Mouse (Mus musculus) stomach, postnatal 0 days (tissue): ENCODE measurements around the gene Grin2a. TPM values are rescaled to one million over a fixed set of nuclear protein-coding genes. Genes with fewer than 3 reads are reported as not detected.

Experiments
- ATAC-seq: fragments of 200-750 bp; cut with Nextera tagmentation; 2 replicates; pipeline ENCODE4 v1.8.0; 2017; ENCODE audit not compliant: low FRiP score, low TSS enrichment
- DNase-seq: peaks from one replicate; pipeline ENCODE4 v3.0.0-alpha.2; 2016; ENCODE audit warnings: low spot score
- H3K27ac ChIP-seq: fragments of 300-500 bp; sonication (generic); replicated peaks from 2 replicates; pipeline ENCODE4 v1.5.1; 2014; ENCODE audit warnings: mild to moderate bottlenecking, control low read depth
- H3K27me3 ChIP-seq: fragments of 300-500 bp; sonication (generic); 2 replicates; pipeline ENCODE4 v1.6.1; 2014; ENCODE audit warnings: low read length; ENCODE audit not compliant: control insufficient read depth, insufficient read depth
- H3K36me3 ChIP-seq: fragments of 300-500 bp; sonication (generic); 2 replicates; pipeline ENCODE4 v1.6.1; 2014; ENCODE audit warnings: low read length, mixed read lengths; ENCODE audit not compliant: control insufficient read depth, insufficient read depth
- H3K4me1 ChIP-seq: fragments of 300-500 bp; sonication (generic); replicated peaks from 2 replicates; pipeline ENCODE4 v1.6.1; 2014; ENCODE audit warnings: antibody characterized with exemption; ENCODE audit not compliant: control insufficient read depth, insufficient read depth
- H3K4me2 ChIP-seq: fragments of 300-500 bp; sonication (generic); replicated peaks from 2 replicates; pipeline ENCODE4 v1.6.1; 2014; ENCODE audit warnings: low read depth, mild to moderate bottlenecking, control low read depth, moderate library complexity
- H3K4me3 ChIP-seq: fragments of 300-500 bp; sonication (generic); 2 replicates; pipeline ENCODE4 v1.5.1; 2014; ENCODE audit warnings: low read depth, low read length, control low read depth
- H3K9ac ChIP-seq: fragments of 300-500 bp; sonication (generic); 2 replicates; pipeline ENCODE4 v1.6.1; 2014; ENCODE audit warnings: mild to moderate bottlenecking, low read length, control low read depth, mixed read lengths
- H3K9me3 ChIP-seq: fragments of 300-500 bp; sonication (generic); 2 replicates; pipeline ENCODE4 v1.6.1; 2016; ENCODE audit warnings: low read length; ENCODE audit not compliant: control insufficient read depth
- CTCF ChIP-seq: IDR thresholded peaks from 2 replicates; pipeline ENCODE4 v1.5.1; 2016; ENCODE audit warnings: antibody characterized with exemption, low read depth, mild to moderate bottlenecking, moderate library complexity
- EP300 ChIP-seq: optimal IDR thresholded peaks from 2 replicates; pipeline ENCODE3; 2016; ENCODE audit warnings: antibody characterized with exemption
- WGBS: fragments of 180-500 bp; shearing (Covaris S2); extraction: QIAGEN DNeasy Blood & Tissue Kit; methylation state at CpG from one replicate; pipeline ENCODE4 v1.1.7; 2014; 5-methylcytosine and 5-hydroxymethylcytosine counted together
- polyA plus RNA-seq: library from polyadenylated mRNA; unstranded; fragments of >200 nt; fragmentation: Nextera tagmentation; extraction: Ambion mirVana; gene quantifications from 2 replicates; pipeline ENCODE4 v1.2.1, GENCODE M21; 2015

The Grin2a gene
- polyA plus RNA-seq, 1 experiment from 2014 or later: not detected

DNA sequence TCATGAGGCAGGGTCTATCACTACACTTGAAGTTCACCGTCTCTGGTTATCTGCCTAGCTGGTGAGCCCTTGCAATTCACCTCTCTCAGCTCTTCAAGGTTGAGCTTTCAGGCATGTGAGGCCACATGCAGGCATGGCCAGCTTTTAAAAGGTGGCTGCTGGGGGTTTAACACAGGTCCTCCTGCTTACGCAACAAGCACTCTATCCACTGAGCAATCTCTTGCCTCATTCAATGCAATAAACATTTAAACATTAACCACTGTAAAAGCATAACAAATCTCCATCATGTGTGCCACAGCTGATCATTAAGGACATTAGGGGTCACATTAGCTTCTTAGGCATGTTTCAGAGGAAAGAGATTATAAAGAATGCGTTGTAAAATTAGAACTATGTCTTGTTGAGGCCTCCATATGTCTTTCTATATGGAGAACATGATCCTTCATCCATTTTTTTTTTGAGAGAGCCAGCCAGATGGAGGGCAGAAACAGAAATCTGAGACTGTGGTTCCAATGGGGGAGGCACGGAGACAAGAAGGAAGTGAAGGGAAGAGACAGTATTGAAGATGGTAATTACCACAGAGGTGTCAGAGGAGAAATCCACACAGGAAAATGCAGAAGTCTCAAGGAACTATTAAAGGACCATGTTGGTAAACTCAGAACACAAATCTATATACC lies 170.8 kb downstream of the Grin2a start:
- WGBS: 71% methylated on average over 4 of the region's 4 CpGs
- DNase-seq: no peak
- Histone ChIP-seq H3K9me3 (no peaks in the 10 kb centered on the region), H3K4me2 (no peak overlapping the region), H3K27ac (no peak overlapping the region), H3K36me3 (no peaks in the 10 kb centered on the region), H3K9ac (no peak overlapping the region), H3K27me3 (no peaks in the 10 kb centered on the region), H3K4me1 (no peaks in the 10 kb centered on the region), H3K4me3 (no peak overlapping the region)
- ATAC-seq: no peak
- TF ChIP-seq CTCF (no peak), EP300 (no peak)

DNA sequence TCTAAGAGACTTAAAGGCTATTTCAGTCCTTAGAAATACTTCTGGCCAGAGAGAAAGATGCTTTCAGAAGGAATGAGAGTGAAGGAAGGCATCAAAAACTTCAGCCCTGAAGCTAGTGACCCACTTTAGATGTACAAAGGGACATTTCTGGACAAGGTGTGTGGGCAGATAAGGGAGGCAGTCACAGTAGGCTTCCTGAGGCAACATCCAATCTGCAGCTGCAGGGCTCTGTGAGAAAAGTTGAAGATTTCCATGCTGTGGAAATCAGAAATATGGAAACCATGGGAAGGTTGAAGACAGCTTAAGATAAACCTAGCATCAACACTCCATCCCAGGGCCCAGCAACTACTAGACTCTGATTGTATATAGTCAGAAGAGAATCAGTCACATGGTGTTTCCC lies 171.7 kb downstream of the Grin2a start:
- no peaks in the 10 kb centered on the region for H3K4me1 ChIP-seq
- H3K27ac ChIP-seq: no peak overlapping the region
- no peak overlapping the region for H3K9ac ChIP-seq
- H3K27me3 ChIP-seq: no peaks in the 10 kb centered on the region
- H3K4me2 ChIP-seq: no peak overlapping the region
- TF ChIP-seq EP300 (no peak), CTCF (no peak)
- H3K36me3 ChIP-seq: no peaks in the 10 kb centered on the region
- no peak for ATAC-seq
- no peak for DNase-seq
- no peak overlapping the region for H3K4me3 ChIP-seq
- H3K9me3 ChIP-seq: no peaks in the 10 kb centered on the region

DNA sequence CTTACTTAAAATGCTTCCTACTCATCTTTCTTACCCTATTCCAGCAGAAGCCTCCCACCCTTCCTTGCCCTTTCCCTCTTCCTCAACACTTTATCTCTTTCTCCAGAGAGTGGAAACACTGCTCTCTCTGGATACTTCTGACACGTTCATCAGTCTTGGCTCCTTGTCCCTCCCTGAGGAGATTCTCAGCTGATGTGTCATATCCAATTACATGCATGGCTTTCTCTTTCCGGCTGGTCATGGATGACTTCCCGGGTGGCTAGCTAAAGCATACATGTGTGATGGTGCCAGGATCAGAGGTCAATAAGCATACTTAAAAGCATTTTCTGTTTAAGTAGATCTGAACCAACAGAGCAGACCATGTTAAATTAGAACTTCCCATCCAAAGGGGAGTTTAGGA lies 175.9 kb downstream of the Grin2a start:
- H3K9ac ChIP-seq: no peak overlapping the region
- TF ChIP-seq EP300 (no peak), CTCF (no peak)
- H3K4me1 ChIP-seq: no peaks in the 10 kb centered on the region
- no peaks in the 10 kb centered on the region for H3K36me3 ChIP-seq
- H3K9me3 ChIP-seq: no peaks in the 10 kb centered on the region
- no peaks in the 10 kb centered on the region for H3K27me3 ChIP-seq
- ATAC-seq (no peak), DNase-seq (no peak)
- H3K4me2 ChIP-seq: no peak overlapping the region
- WGBS: 59% methylated on average over 3 of the region's 3 CpGs
- H3K27ac ChIP-seq: no peak overlapping the region
- H3K4me3 ChIP-seq: no peak overlapping the region

DNA sequence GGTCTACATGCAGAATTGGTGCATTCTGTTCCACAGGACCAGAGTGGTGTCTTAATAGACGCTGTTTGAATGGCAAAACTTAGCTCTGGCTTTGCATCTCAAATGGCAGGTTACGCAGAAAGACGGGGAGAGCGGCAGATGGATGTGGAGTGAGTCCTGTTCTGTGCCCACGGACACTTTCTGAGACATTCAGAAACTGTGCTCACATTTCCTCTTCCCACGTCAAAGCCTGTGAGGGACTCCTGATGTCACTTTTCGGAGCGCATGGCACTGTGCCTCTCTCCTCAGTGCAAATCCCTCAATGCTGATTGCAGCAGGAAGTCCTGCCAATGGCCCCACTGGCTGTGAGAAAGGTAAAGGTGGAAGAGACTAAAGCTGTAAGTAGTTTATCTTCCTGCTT lies 194.0 kb downstream of the Grin2a start:
- WGBS: 80% methylated on average over 8 of the region's 8 CpGs
- Histone ChIP-seq H3K36me3 (no peaks in the 10 kb centered on the region), H3K4me2 (no peak overlapping the region), H3K27me3 (no peaks in the 10 kb centered on the region), H3K4me1 (no peaks in the 10 kb centered on the region), H3K9ac (no peak overlapping the region), H3K4me3 (no peak overlapping the region), H3K9me3 (no peaks in the 10 kb centered on the region), H3K27ac (no peak overlapping the region)
- DNase-seq (no peak), ATAC-seq (no peak)
- no peak for TF ChIP-seq CTCF
- TF ChIP-seq EP300: no peak

DNA sequence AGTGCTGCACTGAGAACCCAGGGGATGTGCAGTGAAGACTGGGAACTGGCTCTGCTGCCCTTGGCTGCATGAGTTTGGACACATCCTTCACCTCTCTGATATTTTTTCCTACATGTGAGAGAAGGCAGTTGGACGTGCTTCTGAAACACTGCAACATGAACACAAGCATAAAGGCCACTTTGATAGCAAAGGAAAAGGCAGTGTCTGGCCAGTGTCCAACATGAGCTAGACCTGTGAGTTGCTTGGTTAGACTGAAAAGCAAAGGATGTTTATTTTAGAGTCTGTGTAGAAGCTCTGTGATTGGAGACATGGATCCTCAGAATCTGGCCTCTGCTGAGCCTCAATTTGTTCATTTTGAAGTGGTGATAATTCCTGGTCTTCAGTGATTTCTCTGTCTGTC lies 195.1 kb downstream of the Grin2a start:
- Histone ChIP-seq H3K27me3 (no peaks in the 10 kb centered on the region), H3K27ac (no peak overlapping the region), H3K36me3 (no peaks in the 10 kb centered on the region), H3K4me3 (no peak overlapping the region), H3K9ac (no peak overlapping the region), H3K4me1 (no peaks in the 10 kb centered on the region), H3K9me3 (no peaks in the 10 kb centered on the region), H3K4me2 (no peak overlapping the region)
- TF ChIP-seq EP300 (no peak), CTCF (no peak)
- DNase-seq (no peak), ATAC-seq (no peak)
- WGBS: 24% methylated on average over 1 of the region's 1 CpGs

DNA sequence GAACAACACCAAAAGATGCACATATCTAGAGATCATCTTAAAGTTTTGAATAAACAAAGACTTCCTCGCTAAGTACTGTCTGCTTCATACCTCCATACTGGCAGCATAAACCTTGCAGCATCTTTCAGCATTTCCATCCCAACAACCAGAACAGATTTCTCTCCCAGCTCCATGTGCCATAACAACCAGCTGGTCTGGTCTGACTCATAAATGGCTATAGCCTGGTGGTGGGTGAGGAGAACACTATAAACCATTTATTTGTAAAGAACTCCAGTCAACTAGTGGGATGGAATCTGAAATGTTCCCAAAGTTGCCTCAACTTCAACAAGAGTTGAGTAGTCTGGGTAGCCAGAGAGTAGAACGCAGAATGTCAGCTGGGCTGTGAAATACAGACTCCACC lies 202.4 kb downstream of the Grin2a start:
- H3K4me1 ChIP-seq: no peaks in the 10 kb centered on the region
- DNase-seq (no peak), ATAC-seq (no peak)
- no peaks in the 10 kb centered on the region for H3K36me3 ChIP-seq
- no peak for TF ChIP-seq CTCF
- TF ChIP-seq EP300: no peak
- no peak overlapping the region for H3K27ac ChIP-seq
- H3K27me3 ChIP-seq: no peaks in the 10 kb centered on the region
- no peak overlapping the region for H3K9ac ChIP-seq
- H3K4me3 ChIP-seq: no peak overlapping the region
- no peaks in the 10 kb centered on the region for H3K9me3 ChIP-seq
- H3K4me2 ChIP-seq: no peak overlapping the region
- 90% methylated on average over 2 of the region's 2 CpGs for WGBS
